Mouse (Mus musculus) right cerebral cortex, postnatal 25 days (tissue): ENCODE data around the gene Fam171a2.
"Not testable (repeated sequence)": the region's sequence is repeated elsewhere in the genome, so short reads cannot be mapped to it uniquely, and the experiment has no call there.

Experiments used
- DNase-seq: peaks from one replicate; pipeline ENCODE4 v3.0.0; 2022

Fam171a2 gene

GRCm38 (mm10) chr11:102392441-102393237 lies 54.8 kb downstream of the Fam171a2 start:
- DNase-seq = no peak

GRCm38 (mm10) chr11:102389436-102389835 lies 58.0 kb downstream of the Fam171a2 start:
- not testable (repeated sequence) for DNase-seq
